Mouse (Mus musculus): ENCODE measurements around the gene Dab2ip. TPM values are rescaled to one million over a fixed set of nuclear protein-coding genes. Genes with fewer than 3 reads are reported as not detected.
A peak's percentile ranks its signal among the peaks of the same experiment; 100 is the strongest.

The Dab2ip gene
- total and polyA plus RNA-seq, 2 experiments from 2014 or later, result 23.9 to 57.7 TPM

DNA sequence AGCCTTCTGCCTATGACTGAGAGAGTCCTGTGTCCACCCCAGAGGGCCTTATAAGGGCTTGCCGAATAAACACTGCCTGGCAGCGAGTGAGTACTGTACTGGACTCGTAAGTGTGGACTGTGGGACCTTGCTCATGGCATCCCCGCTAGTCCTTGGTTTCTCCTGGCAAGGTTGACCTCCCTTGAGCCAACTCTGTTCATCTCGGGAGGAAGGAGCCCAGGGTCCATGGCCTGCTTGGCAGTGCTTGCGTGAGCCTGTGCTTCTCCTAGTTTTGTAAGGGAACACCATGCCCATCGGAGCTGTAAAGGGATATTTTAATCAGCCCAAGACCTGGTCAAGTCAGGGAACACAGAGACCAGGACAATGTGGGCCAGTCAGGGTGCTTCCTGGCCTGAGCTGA is 54.2 kb downstream of the Dab2ip start:
- H3K27ac ChIP-seq (ENCODE audit: low read depth), result 0 out of 2 replicates have a peak overlapping the region, but pooled peaks have one; percentile 10
- no peaks in the 10 kb centered on the region for H3K9me3 ChIP-seq (replicated peaks; ENCODE audit: control insufficient read depth, low read length)
- H3K9ac ChIP-seq (replicated peaks; ENCODE audit: low read depth, low read length), result no peak overlapping the region
- H3K27me3 ChIP-seq (ENCODE audit: control insufficient read depth, insufficient read depth, low read length), result no peaks in the 10 kb centered on the region
- no peak overlapping the region for H3K4me3 ChIP-seq (ENCODE audit: low read depth, low read length)
- no peaks in the 10 kb centered on the region for H3K36me3 ChIP-seq (replicated peaks; ENCODE audit: control insufficient read depth, insufficient read depth, low read length)
- no peak overlapping the region for H3K4me2 ChIP-seq (ENCODE audit: low read depth, low read length)
- 74% methylated on average over 7 of the region's 7 CpGs for WGBS
- ATAC-seq (ENCODE audit: insufficient read depth, low read depth) (no peak), DNase-seq (ENCODE audit: low spot score) (no peak)
- peaks cover 55% of the 10 kb centered on the region for H3K4me1 ChIP-seq (ENCODE audit: control insufficient read depth, insufficient read depth)
- TF ChIP-seq CTCF (IDR thresholded peaks at IDR 0.05; ENCODE audit: low read depth), result no peak
- TF ChIP-seq EP300 (IDR thresholded peaks at IDR 0.05; ENCODE audit: low read depth), result no peak

DNA sequence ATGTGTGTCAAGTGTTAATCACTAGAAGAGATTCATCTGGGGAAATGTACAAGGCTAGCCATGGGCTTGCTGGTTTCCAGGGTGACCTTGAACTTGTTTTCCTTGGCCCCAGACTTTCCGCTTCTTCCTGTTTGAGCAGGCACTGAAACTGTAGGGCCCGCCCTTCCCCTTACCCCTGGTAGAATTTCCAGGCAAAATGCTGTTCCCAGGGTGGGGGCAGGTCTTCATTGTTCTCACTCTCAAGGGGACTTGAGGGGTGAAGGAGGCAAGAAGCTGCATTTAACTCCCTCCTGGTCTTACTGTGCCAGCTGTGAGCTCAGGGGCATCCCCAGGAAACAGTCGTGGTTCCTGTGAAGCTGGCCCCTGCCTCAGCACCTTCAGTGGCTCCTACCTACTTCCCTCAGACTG is 55.9 kb downstream of the Dab2ip start:
- TF ChIP-seq EP300 (IDR thresholded peaks at IDR 0.05; ENCODE audit: low read depth) (peak; percentile 63; the same call in 1 of the 2 replicates), CTCF (IDR thresholded peaks at IDR 0.05; ENCODE audit: low read depth) (no peak)
- Histone ChIP-seq H3K4me3 (ENCODE audit: low read depth, low read length) (no peak overlapping the region), H3K27ac (ENCODE audit: low read depth) (peak overlapping the region; percentile 46), H3K4me2 (ENCODE audit: low read depth, low read length) (no peak overlapping the region), H3K9ac (replicated peaks; ENCODE audit: low read depth, low read length) (no peak overlapping the region), H3K36me3 (replicated peaks; ENCODE audit: control insufficient read depth, insufficient read depth, low read length) (no peaks in the 10 kb centered on the region), H3K27me3 (ENCODE audit: control insufficient read depth, insufficient read depth, low read length) (no peaks in the 10 kb centered on the region), H3K9me3 (replicated peaks; ENCODE audit: control insufficient read depth, low read length) (no peaks in the 10 kb centered on the region), H3K4me1 (ENCODE audit: control insufficient read depth, insufficient read depth) (peaks cover 52% of the 10 kb centered on the region)
- ATAC-seq (ENCODE audit: insufficient read depth, low read depth) (peak; percentile 10; the same call in 1 of the 2 replicates), DNase-seq (ENCODE audit: low spot score) (peak; percentile 28)
- 32% methylated on average over 3 of the region's 3 CpGs for WGBS

DNA sequence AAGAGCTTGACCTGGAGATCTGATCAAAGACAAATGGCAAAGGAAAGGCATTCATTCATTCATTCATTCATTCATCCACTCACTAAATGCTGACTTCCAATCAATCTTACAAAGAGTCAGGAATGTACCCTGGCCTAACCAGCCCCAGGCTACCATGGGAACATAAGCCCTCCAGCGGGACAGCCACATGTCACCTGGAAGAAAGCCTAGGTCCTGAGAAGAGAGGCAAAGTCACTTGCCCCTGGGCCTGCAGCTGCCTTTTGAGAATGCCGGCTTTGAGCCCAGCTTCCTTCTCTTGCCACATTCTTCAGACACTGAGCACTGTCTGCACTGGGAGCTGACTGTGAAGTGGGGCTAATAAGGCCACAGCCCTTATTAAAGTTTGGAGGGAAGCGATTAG is 56.3 kb downstream of the Dab2ip start:
- peaks cover 53% of the 10 kb centered on the region for H3K4me1 ChIP-seq (ENCODE audit: control insufficient read depth, insufficient read depth)
- no peaks in the 10 kb centered on the region for H3K36me3 ChIP-seq (replicated peaks; ENCODE audit: control insufficient read depth, insufficient read depth, low read length)
- no peak overlapping the region for H3K9ac ChIP-seq (replicated peaks; ENCODE audit: low read depth, low read length)
- TF ChIP-seq EP300 (IDR thresholded peaks at IDR 0.05; ENCODE audit: low read depth) (no peak), CTCF (IDR thresholded peaks at IDR 0.05; ENCODE audit: low read depth) (no peak)
- 45% methylated on average over 3 of the region's 3 CpGs for WGBS
- peak overlapping the region; percentile 46 for H3K27ac ChIP-seq (ENCODE audit: low read depth)
- DNase-seq (ENCODE audit: low spot score) (no peak), ATAC-seq (ENCODE audit: insufficient read depth, low read depth) (no peak)
- no peak overlapping the region for H3K4me2 ChIP-seq (ENCODE audit: low read depth, low read length)
- H3K27me3 ChIP-seq (ENCODE audit: control insufficient read depth, insufficient read depth, low read length), result no peaks in the 10 kb centered on the region
- H3K9me3 ChIP-seq (replicated peaks; ENCODE audit: control insufficient read depth, low read length), result no peaks in the 10 kb centered on the region
- H3K4me3 ChIP-seq (ENCODE audit: low read depth, low read length), result no peak overlapping the region

DNA sequence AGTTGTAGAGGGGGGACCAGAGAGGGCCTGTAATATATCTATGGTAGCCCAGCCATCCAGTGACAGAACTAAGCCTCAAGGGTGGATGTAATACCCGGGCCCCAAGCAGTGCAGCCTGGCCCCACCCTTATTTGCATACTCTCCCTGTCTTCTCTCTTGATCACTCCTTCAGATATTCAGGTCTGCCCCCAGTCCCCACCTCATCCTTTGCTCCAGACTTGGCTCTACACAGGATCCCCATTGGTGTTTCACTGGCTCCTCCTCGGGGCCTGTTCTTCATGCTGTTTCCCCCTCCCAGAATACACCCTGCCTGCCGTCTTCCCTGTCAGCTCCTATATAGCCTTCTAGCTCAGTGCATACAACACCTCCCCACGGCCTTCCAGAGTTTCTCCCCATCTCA is 57.3 kb downstream of the Dab2ip start:
- H3K9ac ChIP-seq (replicated peaks; ENCODE audit: low read depth, low read length), result no peak overlapping the region
- 69% methylated on average over 4 of the region's 4 CpGs for WGBS
- ATAC-seq (ENCODE audit: insufficient read depth, low read depth) (no peak), DNase-seq (ENCODE audit: low spot score) (no peak)
- H3K4me2 ChIP-seq (ENCODE audit: low read depth, low read length), result no peak overlapping the region
- peaks cover 54% of the 10 kb centered on the region for H3K4me1 ChIP-seq (ENCODE audit: control insufficient read depth, insufficient read depth)
- TF ChIP-seq EP300 (IDR thresholded peaks at IDR 0.05; ENCODE audit: low read depth), result no peak
- no peak for TF ChIP-seq CTCF (IDR thresholded peaks at IDR 0.05; ENCODE audit: low read depth)
- no peaks in the 10 kb centered on the region for H3K27me3 ChIP-seq (ENCODE audit: control insufficient read depth, insufficient read depth, low read length)
- no peak overlapping the region for H3K27ac ChIP-seq (ENCODE audit: low read depth)
- no peaks in the 10 kb centered on the region for H3K9me3 ChIP-seq (replicated peaks; ENCODE audit: control insufficient read depth, low read length)
- H3K36me3 ChIP-seq (replicated peaks; ENCODE audit: control insufficient read depth, insufficient read depth, low read length), result no peaks in the 10 kb centered on the region
- no peak overlapping the region for H3K4me3 ChIP-seq (ENCODE audit: low read depth, low read length)

DNA sequence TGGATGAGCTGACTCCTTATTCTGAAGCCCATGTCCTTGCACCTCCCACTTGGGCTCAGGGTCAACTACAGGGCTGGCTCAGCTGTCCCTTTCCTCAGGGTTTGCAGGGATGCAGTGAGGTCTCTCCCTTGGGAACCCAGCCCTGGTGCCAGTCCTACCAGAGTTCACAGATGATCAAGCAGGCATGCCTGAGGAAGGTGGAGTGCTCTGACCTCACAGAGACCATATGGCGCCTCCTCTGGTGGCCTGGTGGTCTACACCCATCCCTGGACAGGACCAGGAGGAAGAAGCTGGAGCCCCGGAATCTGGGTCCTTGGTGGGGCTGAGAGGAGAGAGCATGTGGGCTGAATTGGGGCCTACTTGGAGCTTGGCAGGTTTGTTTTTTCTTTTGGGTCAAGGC is 57.9 kb downstream of the Dab2ip start:
- WGBS, result 72% methylated on average over 2 of the region's 2 CpGs
- ATAC-seq (ENCODE audit: insufficient read depth, low read depth) (no peak), DNase-seq (ENCODE audit: low spot score) (no peak)
- Histone ChIP-seq H3K9ac (replicated peaks; ENCODE audit: low read depth, low read length) (no peak overlapping the region), H3K27ac (ENCODE audit: low read depth) (no peak overlapping the region), H3K27me3 (ENCODE audit: control insufficient read depth, insufficient read depth, low read length) (no peaks in the 10 kb centered on the region), H3K36me3 (replicated peaks; ENCODE audit: control insufficient read depth, insufficient read depth, low read length) (no peaks in the 10 kb centered on the region), H3K4me3 (ENCODE audit: low read depth, low read length) (no peak overlapping the region), H3K9me3 (replicated peaks; ENCODE audit: control insufficient read depth, low read length) (no peaks in the 10 kb centered on the region), H3K4me2 (ENCODE audit: low read depth, low read length) (no peak overlapping the region), H3K4me1 (ENCODE audit: control insufficient read depth, insufficient read depth) (peaks cover 54% of the 10 kb centered on the region)
- TF ChIP-seq EP300 (IDR thresholded peaks at IDR 0.05; ENCODE audit: low read depth), result no peak
- no peak for TF ChIP-seq CTCF (IDR thresholded peaks at IDR 0.05; ENCODE audit: low read depth)
